Mouse (Mus musculus): ENCODE data around the gene Zfp217.
"Not testable (repeated sequence)": the region's sequence is repeated elsewhere in the genome, so short reads cannot be mapped to it uniquely, and the experiment has no call there.

The Zfp217 gene

DNA sequence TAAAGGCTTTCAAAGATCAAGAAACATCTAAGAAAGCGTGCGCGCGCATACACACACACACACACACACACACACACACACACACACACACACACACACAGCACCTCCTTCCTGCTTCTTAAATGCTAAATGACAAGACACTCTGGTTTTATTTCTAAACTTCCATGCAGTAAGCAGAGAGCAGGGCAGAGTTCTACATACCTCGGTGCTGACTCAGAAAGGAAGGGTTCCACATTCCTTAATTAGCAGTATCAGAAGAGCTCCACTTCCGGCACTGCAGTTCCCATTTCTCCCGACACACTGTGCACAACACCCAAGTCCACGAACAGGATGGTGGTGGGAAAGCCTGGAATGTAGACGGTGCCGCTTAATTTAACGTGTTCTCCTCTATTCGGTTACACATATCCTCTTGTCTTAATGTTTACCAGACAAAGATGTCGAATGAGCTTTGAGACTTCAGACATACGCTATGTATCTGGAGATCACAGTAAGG is at the start of gene Zfp217:
Zfp217 (minus strand) TSS at position 443 of the 493 bp plus-strand sequence.
- peak; percentile 96 for DNase-seq

- DNase-seq, result no peak
These were observed 47.7 kb upstream of the Zfp217 start for GRCm38 (mm10) chr2:170195542-170196089.

- DNase-seq, result no peak
These were observed 46.9 kb upstream of the Zfp217 start for GRCm38 (mm10) chr2:170194845-170195244.

- DNase-seq, result no peak
These were observed 45.9 kb upstream of the Zfp217 start for GRCm38 (mm10) chr2:170193850-170194249.

GRCm38 (mm10) chr2:170193211-170193610 is 45.3 kb upstream of the Zfp217 start:
- peak; percentile 90 for DNase-seq

DNA sequence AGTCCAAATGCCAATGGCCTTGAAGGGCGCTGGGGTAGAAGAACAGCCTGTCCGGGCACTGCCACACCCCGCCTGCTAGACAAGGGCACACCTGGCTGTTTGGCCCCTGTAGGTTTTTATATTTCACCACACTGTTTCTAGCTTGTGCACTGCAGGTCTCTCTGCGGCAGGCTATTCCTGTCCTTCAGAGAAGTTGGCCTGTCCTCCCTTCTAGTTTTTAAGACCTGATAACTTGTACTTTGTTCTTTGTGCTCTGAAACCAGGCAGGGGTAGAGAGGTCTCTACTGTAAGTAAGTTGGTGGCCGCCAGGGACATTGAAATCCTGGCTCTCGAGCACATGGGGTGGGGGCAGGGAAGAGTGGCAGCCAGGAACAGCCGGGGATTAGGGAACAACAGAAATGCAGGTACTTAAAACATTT is 44.8 kb upstream of the Zfp217 start:
- peak; percentile 90 for DNase-seq

DNA sequence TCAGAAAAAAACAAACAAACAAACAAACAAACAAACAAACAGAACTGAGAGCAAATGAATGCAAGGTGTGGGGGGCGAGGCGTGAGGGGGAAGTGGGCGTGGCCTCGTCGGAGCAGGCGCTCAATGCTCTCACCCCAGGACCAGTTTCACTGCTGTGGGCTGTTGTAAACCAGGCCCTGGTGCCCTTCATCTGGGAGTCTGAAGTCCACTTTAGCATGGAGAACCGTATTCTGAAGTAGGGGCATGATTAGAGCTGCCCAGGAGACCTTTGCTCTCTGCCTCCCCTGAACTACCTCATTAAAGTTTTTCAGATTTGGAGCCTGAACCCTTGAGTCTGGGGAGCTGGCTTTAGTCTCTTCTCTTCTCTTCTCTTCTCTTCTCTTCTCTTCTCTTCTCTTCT is 40.8 kb upstream of the Zfp217 start:
- DNase-seq, result peak; percentile 58

- no peak for DNase-seq
These were observed 37.4 kb upstream of the Zfp217 start for GRCm38 (mm10) chr2:170185137-170185837.

- DNase-seq, result peak; percentile 98
These were observed 36.5 kb upstream of the Zfp217 start for GRCm38 (mm10) chr2:170184175-170184983.

- DNase-seq, result no peak
These were observed 35.9 kb upstream of the Zfp217 start for GRCm38 (mm10) chr2:170183851-170184174.

- DNase-seq, result peak; percentile 61
These were observed 34.0 kb upstream of the Zfp217 start for GRCm38 (mm10) chr2:170181862-170182261.

- DNase-seq, result not testable (repeated sequence)
These were observed 32.9 kb upstream of the Zfp217 start for GRCm38 (mm10) chr2:170180769-170181168.

DNA sequence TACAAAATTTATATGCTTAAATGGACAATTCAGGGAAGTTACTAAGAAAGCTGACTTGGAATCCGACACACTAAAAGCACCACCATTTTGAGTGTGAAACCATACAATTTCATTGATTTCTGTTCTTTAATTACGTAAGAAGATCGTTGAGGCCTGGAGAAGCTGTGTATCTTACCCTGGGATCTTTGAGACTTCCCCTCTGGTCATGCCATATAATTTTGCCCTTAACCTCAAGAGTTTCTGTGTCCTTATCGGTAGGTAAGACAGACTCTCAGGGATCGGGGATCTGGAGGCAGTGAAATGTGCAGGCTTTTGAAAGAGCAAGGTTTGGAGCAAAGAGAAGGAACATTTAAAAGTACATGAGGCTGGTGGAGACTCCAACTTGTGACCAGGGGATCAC is 31.4 kb upstream of the Zfp217 start:
- peak; percentile 55 for DNase-seq

- DNase-seq, result no peak
These were observed 29.4 kb upstream of the Zfp217 start for GRCm38 (mm10) chr2:170177323-170177722.

DNA sequence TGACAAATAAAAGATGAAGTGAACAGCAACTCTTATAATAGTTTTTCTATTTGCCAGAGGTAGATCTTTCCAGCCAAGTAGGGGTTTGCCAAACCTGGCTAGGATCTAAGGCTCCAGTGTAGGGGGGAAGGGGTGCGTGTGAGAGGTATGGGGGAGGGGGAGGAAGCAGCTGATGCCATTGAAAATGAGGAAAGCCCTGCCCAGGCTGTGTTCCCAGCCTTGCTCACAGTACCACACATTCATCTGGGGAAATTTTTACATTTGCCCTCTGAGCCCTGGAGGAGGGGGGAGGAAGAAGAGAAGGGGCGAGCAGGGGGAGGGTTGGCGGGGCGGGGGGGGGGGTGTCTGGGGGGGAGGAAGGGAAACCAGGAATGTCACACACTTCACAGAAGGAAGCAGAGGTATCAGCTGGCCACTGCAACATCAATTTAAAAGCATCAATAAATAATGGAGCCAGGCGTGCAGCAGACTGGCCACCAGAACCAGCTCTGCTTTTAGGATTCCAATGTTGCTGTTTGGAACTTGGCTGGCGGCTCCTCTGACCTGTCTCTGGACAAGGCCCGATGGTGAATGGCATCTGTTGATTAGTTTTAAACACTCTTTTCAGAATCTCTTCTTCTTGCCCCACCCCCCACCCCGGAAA is 28.5 kb upstream of the Zfp217 start:
- DNase-seq, result peak; percentile 81

DNA sequence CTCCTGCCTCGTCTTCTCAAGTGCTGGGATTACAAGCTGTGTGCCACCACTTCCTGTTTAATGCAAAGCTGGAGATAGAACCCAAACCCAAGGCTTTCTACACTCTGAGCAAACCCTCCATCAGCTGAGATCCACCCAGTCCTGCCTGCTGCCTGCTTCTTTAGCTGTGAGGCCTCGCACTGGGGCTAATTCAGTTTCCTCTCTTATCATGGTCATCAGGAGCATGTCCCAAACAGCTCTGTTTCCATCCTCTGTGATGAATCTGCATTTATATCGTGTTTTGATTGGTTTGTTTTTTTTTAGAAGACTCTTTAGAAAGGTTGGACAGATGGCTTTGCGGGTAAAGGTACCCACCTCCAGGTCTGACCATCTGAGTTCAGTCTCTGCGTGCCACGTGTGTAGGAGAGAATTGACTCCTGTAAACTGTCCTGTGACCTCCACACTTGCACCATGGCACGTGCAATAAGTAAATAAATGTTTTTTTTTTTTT is 27.8 kb upstream of the Zfp217 start:
- no peak for DNase-seq

- peak; percentile 79 for DNase-seq
These were observed 27.3 kb upstream of the Zfp217 start for GRCm38 (mm10) chr2:170175190-170175589.

- no peak for DNase-seq
These were observed 21.2 kb upstream of the Zfp217 start for GRCm38 (mm10) chr2:170169062-170169461.

DNA sequence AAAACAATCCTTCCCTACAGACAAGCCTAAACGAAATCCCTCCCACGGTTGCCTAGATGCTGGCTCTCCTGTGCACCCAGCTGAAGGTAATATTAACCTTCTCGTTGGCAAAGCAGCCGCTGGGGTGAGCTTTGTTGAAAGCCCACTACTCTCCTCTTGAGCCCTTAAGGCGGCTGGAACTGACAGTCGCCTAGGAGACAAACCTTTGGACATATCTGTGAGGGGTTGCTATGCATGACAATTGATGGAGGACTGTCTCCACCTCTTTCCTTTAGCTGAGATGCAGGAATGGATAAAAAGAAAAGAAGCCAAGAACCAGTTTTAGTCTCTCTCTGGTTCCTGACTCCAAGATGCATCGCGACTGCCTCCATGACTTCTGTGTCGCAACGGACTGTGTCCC is 17.7 kb upstream of the Zfp217 start:
- no peak for DNase-seq

GRCm38 (mm10) chr2:170163671-170164462 is 16.0 kb upstream of the Zfp217 start:
- peak; percentile 89 for DNase-seq

- peak; percentile 95 for DNase-seq
These were observed 12.1 kb upstream of the Zfp217 start for GRCm38 (mm10) chr2:170159795-170160568.

Measured in heart, adult 11 months (tissue).